Mouse (Mus musculus): Measurements from ENCODE around the gene Olfr1352.
"Not testable (repeated sequence)": the region's sequence is repeated elsewhere in the genome, so short reads cannot be mapped to it uniquely, and the experiment has no call there.

Olfr1352 gene

DNA sequence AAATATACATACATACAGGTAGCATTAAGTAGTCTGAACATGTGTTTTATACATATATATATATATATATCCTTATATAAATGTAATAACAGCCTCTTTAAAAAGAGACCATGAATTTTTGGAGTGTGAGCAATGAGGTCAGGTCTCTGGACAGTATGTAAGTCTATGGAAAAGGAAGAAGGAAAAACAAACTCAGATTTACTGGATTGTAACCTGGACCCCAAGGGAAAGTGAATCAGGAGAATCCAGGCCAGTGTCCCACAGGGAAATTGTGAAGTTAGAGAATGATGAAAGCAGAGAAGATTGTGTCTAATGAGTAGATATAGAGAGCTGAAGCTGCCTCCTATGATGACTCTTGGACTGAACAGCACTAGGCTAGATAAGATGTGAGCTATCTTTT, at the start of gene Olfr1352:
Olfr1352 (plus strand) TSS at position 301 of the 400 bp plus-strand sequence.
- DNase-seq: no peak

DNA sequence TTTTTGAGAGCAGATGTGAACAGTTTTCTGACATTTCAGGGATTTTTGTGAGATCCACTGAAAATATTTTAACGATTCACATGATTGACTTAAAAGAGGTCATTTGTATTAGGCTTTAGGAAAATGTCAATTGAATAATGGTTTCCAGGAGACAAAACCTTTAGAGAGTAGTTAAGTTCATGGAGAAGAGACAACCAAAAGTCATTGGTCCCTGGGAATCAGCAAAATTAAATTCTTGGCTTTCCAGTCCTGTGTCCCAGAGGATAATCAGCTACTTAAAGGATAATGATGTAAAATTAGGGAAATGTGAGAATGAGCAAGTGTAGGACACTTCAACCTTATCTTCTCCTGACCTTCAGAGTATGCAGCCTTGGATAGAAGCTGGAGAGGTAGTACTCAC, 30.5 kb upstream of the Olfr1352 start, which contains the start of gene Olfr8:
Olfr8 (plus strand) TSS at position 301 of the 400 bp plus-strand sequence.
- not testable (repeated sequence) for DNase-seq

DNA sequence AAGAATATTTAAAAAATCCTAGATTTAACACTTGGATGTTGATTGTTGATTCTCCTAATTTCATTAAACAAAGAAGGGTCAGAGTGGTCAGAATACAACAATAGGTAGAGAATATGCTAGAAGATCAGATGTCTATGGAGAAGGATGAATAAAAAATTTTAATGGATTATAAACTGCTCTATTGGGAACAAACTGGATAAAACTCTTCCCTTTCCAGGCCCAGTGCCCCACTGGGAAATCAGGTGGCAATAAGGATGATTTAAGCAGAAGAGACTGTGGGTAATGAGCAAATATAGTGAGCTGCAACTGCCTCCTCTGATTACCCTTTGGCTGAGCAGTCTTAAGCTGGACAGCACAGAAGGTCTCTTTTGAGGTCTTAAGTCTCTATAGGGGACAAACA, 17.8 kb upstream of the Olfr1352 start, which contains the start of gene Olfr1353:
Olfr1353 (plus strand) TSS at position 301 of the 400 bp plus-strand sequence.
- DNase-seq: not testable (repeated sequence)

DNA sequence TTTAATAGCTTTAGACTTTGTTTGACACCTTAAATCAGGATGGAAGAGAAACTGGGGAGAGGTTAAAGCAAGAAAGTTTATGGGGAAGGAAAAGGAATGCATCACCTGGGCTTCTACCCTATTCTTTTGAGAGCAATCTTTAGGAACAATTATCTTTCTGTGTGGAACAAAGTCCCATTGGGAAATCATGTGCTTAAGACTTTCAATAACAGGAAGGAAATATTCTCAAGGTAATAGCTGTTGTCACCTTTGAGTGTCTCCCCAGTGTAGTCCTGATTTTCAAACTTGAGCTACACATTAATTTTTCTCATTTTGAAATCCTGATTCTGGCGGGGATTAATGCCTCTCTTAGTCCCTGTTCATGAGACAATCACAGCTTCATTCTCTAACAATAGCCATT, 31.3 kb downstream of the Olfr1352 start, which contains the start of gene Olfr1351:
Olfr1351 (plus strand) TSS at position 301 of the 400 bp plus-strand sequence.
- no peak for DNase-seq

DNA sequence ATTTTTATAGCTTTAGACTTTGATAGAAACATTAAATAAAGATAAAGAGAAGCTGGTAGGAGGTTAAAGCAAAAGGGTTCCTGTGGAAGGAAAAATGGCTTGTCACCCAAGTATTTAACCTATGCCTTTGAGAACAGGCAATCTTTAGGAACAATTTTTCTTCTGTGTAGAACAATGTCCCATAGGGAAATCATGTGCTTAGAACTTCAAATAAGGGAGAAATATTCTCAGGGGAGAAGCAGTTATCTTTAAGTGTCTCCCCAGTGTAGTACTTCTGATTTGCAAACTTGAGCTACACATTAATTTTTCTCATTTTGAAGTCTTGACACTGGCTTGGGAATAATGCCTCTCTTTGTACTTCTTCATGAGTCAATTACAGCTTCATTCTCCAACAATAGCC, 47.6 kb downstream of the Olfr1352 start, which contains the start of gene Olfr57:
Olfr57 (plus strand) TSS at position 301 of the 400 bp plus-strand sequence.
- DNase-seq: no peak
